Mouse (Mus musculus): ENCODE data around the gene Pbx1. TPM values are rescaled to one million over a fixed set of nuclear protein-coding genes. Genes with fewer than 3 reads are reported as not detected.

Gene Pbx1
- polyA plus RNA-seq, 1 experiment = 12.2 TPM

DNA sequence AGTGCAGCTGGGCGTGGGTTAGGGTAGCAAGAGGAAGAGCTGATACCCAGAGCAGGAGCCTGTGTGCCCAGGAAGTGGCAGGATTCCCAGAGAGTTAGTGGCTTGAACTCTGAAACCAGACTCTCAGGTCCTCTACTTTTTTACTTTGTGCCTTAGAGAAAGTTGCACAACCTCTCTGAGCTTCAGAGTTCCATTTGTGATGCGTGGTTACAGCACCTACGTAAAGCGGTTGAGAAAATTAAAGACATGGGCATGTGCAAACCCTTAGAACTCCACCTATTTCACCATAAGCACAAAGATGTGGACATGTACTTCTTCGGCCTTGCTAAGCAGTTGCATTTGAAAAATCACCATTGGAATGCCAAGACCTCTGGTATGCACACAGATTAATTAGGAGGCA, 294.2 kb downstream of the Pbx1 start:
- TF ChIP-seq POLR2A (IDR thresholded peaks at IDR 0.05; ENCODE audit: borderline replicate concordance, control insufficient read depth, low read depth, low read length) (no peak), CTCF (IDR thresholded peaks at IDR 0.05; ENCODE audit: control insufficient read depth, insufficient read depth, low read length) (no peak)
- WGBS = 73% methylated on average over 5 of the region's 5 CpGs

DNA sequence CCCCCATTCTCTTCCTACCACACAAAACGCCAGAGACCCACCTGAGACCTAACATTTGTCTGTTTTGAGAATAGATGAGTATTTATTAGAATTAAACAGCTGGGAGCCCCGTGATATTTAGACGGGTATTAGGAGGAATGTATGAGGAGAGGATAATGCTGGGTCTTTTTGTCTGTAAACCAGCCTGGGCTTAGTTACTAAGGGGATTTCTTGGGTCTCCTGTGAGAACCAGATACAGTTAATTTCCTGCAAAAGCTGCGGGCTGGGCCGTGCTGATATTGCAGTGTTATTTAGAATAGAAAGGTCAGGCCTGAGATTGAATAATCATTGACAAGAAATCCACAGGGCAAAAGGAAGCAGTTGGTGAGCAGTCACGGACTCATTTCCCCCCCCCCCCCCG, 296.5 kb downstream of the Pbx1 start:
- WGBS = 68% methylated on average over 7 of the region's 7 CpGs
- H3K27ac ChIP-seq (ENCODE audit: control insufficient read depth, insufficient read depth, low read depth, low read length, poor library complexity) = no peak overlapping the region
- TF ChIP-seq CTCF (IDR thresholded peaks at IDR 0.05; ENCODE audit: control insufficient read depth, insufficient read depth, low read length) = no peak
- no peak for TF ChIP-seq POLR2A (IDR thresholded peaks at IDR 0.05; ENCODE audit: borderline replicate concordance, control insufficient read depth, low read depth, low read length)

More for the DNA sequence above, 294.2 kb downstream of the Pbx1 start:
- Histone ChIP-seq H3K4me3 (replicated peaks; ENCODE audit: control insufficient read depth, low read depth, low read length) (no peak overlapping the region), H3K4me1 (ENCODE audit: control insufficient read depth, insufficient read depth, low read length) (no peaks in the 10 kb centered on the region), H3K27ac (ENCODE audit: control insufficient read depth, insufficient read depth, low read depth, low read length, poor library complexity) (no peak overlapping the region)

DNA sequence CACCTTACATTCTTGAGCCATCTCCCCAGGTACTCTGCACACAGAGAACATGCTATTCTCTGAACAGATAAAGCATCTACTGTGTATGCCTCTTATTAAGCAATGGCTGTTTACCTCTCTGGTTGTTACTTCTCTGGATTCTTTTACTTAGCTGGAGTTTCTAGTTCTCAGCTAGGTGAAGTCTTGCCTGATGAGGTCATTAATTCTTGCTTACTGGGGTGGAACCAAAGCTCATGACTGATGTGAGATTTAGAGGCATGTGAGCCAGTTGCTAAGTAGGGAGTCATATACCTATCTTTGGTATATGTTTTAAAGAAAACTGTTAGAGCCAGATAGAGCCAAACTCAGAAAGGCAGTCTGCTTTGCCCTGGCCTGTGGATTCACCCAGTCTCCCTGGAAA, 298.4 kb downstream of the Pbx1 start:
- Histone ChIP-seq H3K27ac (ENCODE audit: control insufficient read depth, insufficient read depth, low read depth, low read length, poor library complexity) (no peak overlapping the region), H3K4me3 (replicated peaks; ENCODE audit: control insufficient read depth, low read depth, low read length) (no peak overlapping the region), H3K4me1 (ENCODE audit: control insufficient read depth, insufficient read depth, low read length) (no peaks in the 10 kb centered on the region)
- TF ChIP-seq POLR2A (IDR thresholded peaks at IDR 0.05; ENCODE audit: borderline replicate concordance, control insufficient read depth, low read depth, low read length) (no peak), CTCF (IDR thresholded peaks at IDR 0.05; ENCODE audit: control insufficient read depth, insufficient read depth, low read length) (no peak)

More for the DNA sequence above, 296.5 kb downstream of the Pbx1 start:
- Histone ChIP-seq H3K4me3 (replicated peaks; ENCODE audit: control insufficient read depth, low read depth, low read length) (no peak overlapping the region), H3K4me1 (ENCODE audit: control insufficient read depth, insufficient read depth, low read length) (no peaks in the 10 kb centered on the region)

DNA sequence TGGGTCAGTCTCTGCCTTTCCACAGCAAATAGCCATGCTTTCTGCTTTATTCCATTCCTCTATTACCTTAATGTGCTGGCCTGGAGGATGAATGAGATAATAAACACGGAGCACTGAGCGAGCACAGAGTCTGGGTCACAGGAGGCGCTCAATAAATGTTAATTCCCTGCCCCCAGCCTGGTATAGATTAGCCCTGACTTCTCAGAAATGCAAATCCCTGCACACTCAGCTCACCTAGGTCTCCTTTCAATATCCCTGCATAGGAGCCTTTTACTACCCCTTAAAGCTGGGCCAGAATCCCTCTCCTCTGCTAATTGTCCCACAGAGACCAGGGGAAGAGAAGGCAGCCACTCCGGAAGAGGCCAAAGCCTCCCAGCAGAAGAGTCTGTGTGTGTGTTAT, 304.1 kb downstream of the Pbx1 start:
- no peaks in the 10 kb centered on the region for H3K4me1 ChIP-seq (ENCODE audit: control insufficient read depth, insufficient read depth, low read length)
- no peak overlapping the region for H3K4me3 ChIP-seq (replicated peaks; ENCODE audit: control insufficient read depth, low read depth, low read length)
- TF ChIP-seq CTCF (IDR thresholded peaks at IDR 0.05; ENCODE audit: control insufficient read depth, insufficient read depth, low read length) (no peak), POLR2A (IDR thresholded peaks at IDR 0.05; ENCODE audit: borderline replicate concordance, control insufficient read depth, low read depth, low read length) (no peak)
- WGBS = 67% methylated on average over 4 of the region's 4 CpGs
- no peak overlapping the region for H3K27ac ChIP-seq (ENCODE audit: control insufficient read depth, insufficient read depth, low read depth, low read length, poor library complexity)

DNA sequence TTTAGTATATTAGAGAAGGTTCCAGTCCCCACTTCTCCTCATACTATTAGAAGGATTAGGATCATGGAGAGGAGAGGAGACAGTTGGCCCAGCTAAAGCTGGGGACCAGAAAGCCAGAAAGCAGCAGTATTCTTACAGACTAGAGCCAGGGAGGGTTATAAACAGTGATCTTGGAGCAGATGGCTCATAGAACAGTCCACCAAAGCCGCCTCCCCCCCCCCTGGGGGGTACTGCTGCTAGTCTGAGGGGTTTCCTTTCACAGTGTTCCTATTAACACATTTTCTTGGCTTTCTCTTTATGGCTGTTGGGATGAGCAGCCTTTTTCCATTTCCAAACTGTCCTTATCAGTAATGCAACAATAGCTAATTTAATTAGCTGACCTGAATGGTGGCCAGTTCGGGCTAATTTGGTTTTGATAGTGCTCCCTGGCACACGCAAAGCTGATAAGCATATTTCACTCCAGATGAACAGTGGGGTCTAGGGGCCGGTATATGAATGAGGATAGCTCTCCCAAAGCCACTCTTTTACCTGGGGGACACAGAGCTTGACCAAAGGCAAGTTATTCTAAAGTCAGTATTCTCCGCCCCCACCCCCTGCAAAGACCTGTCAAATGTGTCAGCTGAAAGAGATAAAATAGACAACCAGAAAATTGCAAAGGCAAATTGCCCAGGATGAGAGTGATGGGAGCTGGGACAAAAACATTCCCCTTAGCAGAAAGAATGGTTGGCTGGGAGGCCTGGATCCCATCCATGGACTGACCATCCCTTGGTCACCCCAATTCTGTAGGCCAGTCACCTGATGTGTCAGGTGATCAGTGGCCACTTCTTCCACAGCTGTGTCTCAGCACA, 307.2 kb downstream of the Pbx1 start:
- no peaks in the 10 kb centered on the region for H3K4me1 ChIP-seq (ENCODE audit: control insufficient read depth, insufficient read depth, low read length)
- WGBS = 82% methylated on average over 5 of the region's 5 CpGs
- no peak overlapping the region for H3K27ac ChIP-seq (ENCODE audit: control insufficient read depth, insufficient read depth, low read depth, low read length, poor library complexity)
- TF ChIP-seq POLR2A (IDR thresholded peaks at IDR 0.05; ENCODE audit: borderline replicate concordance, control insufficient read depth, low read depth, low read length) = no peak
- TF ChIP-seq CTCF (IDR thresholded peaks at IDR 0.05; ENCODE audit: control insufficient read depth, insufficient read depth, low read length) = no peak
- H3K4me3 ChIP-seq (replicated peaks; ENCODE audit: control insufficient read depth, low read depth, low read length) = no peak overlapping the region

DNA sequence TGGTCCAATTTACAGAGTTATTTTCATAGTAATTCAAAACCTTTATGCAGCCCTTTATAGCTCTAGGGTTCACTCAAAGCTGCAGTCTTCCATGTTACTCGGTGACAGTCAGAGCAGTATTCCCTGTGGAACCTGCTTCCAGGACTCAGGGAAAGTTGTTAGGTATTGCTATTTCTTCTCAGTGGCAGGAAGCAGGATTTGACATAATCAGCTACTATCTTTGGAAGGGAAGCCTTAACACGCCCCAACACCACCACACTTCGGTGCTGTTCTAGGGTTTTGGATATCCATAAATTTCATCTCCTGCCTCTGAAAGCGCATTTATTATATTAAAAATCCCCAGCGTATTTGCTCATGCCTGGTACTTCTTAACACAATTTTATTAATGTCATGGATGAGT, 314.0 kb downstream of the Pbx1 start:
- TF ChIP-seq POLR2A (IDR thresholded peaks at IDR 0.05; ENCODE audit: borderline replicate concordance, control insufficient read depth, low read depth, low read length) (no peak), CTCF (IDR thresholded peaks at IDR 0.05; ENCODE audit: control insufficient read depth, insufficient read depth, low read length) (no peak)
- H3K27ac ChIP-seq (ENCODE audit: control insufficient read depth, insufficient read depth, low read depth, low read length, poor library complexity) = no peak overlapping the region
- 77% methylated on average over 5 of the region's 5 CpGs for WGBS
- no peaks in the 10 kb centered on the region for H3K4me1 ChIP-seq (ENCODE audit: control insufficient read depth, insufficient read depth, low read length)
- H3K4me3 ChIP-seq (replicated peaks; ENCODE audit: control insufficient read depth, low read depth, low read length) = no peak overlapping the region

DNA sequence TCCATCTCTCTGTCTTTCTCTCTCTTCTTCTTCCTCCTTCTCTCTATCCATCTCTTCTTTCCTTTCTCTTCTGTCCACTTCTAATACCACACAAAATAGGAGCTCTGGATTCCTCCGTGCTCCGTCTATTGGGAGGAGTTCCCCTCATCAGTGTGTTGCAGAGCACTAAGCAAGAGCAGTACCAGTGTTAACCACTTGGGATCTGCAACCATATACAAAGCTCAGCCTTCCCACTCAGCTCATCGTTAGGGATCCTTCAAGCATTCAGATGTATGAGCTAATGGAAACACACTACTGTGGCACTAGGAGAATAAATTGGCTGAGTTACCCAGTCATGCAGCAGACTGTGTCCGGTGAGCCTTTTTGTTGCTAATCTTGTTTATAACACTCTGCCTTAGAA, 314.7 kb downstream of the Pbx1 start:
- Histone ChIP-seq H3K27ac (ENCODE audit: control insufficient read depth, insufficient read depth, low read depth, low read length, poor library complexity) (no peak overlapping the region), H3K4me1 (ENCODE audit: control insufficient read depth, insufficient read depth, low read length) (no peaks in the 10 kb centered on the region), H3K4me3 (replicated peaks; ENCODE audit: control insufficient read depth, low read depth, low read length) (no peak overlapping the region)
- TF ChIP-seq POLR2A (IDR thresholded peaks at IDR 0.05; ENCODE audit: borderline replicate concordance, control insufficient read depth, low read depth, low read length) (no peak), CTCF (IDR thresholded peaks at IDR 0.05; ENCODE audit: control insufficient read depth, insufficient read depth, low read length) (no peak)
- WGBS = 82% methylated on average over 4 of the region's 4 CpGs

DNA sequence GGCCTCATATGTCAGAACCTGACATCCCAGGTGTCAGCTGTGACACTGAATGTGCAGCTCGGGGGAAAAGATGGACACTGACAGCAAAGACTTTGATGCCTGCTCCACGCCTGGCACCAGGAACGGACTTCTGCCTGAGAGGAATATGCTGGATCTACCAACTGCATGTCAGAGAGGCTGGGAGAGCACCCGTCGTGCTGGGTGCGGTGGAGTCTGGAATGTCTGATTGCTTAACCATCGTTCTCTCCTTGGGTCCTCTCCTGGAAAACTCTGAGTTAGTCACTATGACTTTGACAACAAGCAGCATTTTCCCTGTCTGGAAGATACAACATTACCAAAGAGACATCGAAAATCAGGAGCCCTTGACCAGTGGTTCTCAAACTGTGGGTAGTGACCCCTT, 322.3 kb downstream of the Pbx1 start:
- TF ChIP-seq POLR2A (IDR thresholded peaks at IDR 0.05; ENCODE audit: borderline replicate concordance, control insufficient read depth, low read depth, low read length) (no peak), CTCF (IDR thresholded peaks at IDR 0.05; ENCODE audit: control insufficient read depth, insufficient read depth, low read length) (no peak)
- no peak overlapping the region for H3K27ac ChIP-seq (ENCODE audit: control insufficient read depth, insufficient read depth, low read depth, low read length, poor library complexity)

More for the DNA sequence above, 322.3 kb downstream of the Pbx1 start:
- Histone ChIP-seq H3K4me1 (ENCODE audit: control insufficient read depth, insufficient read depth, low read length) (no peaks in the 10 kb centered on the region), H3K4me3 (replicated peaks; ENCODE audit: control insufficient read depth, low read depth, low read length) (no peak overlapping the region)
- 86% methylated on average over 8 of the region's 8 CpGs for WGBS
